Mouse (Mus musculus) heart, embryonic 12.5 days (tissue): ENCODE data around the gene Aldh3a1. TPM values are rescaled to one million over a fixed set of nuclear protein-coding genes. Genes with fewer than 3 reads are reported as not detected.
"Not testable (repeated sequence)": the region's sequence is repeated elsewhere in the genome, so short reads cannot be mapped to it uniquely, and the experiment has no call there.

Experiments used
- ATAC-seq: fragments of 200-750 bp; cut with Nextera tagmentation; 2 replicates; pipeline ENCODE4 v1.8.0; 2017; ENCODE audit warnings: moderate TSS enrichment, moderate library complexity; ENCODE audit not compliant: insufficient number of reproducible peaks, low FRiP score
- H3K27ac ChIP-seq: fragments of 300-500 bp; sonication (generic); 2 replicates; pipeline ENCODE4 v1.5.1; 2016; ENCODE audit warnings: mild to moderate bottlenecking, moderate library complexity; ENCODE audit not compliant: poor library complexity, severe bottlenecking
- H3K27me3 ChIP-seq: fragments of 300-500 bp; sonication (generic); replicated peaks from 2 replicates; pipeline ENCODE4 v1.6.1; 2016; ENCODE audit warnings: mild to moderate bottlenecking, moderate library complexity
- H3K36me3 ChIP-seq: fragments of 300-500 bp; sonication (generic); 2 replicates; pipeline ENCODE4 v1.6.1; 2016; ENCODE audit warnings: mild to moderate bottlenecking, moderate library complexity
- H3K4me1 ChIP-seq: fragments of 300-500 bp; sonication (generic); replicated peaks from 2 replicates; pipeline ENCODE4 v1.6.1; 2016; ENCODE audit warnings: mild to moderate bottlenecking
- H3K4me2 ChIP-seq: fragments of 300-500 bp; sonication (generic); 2 replicates; pipeline ENCODE4 v1.6.1; 2016; ENCODE audit warnings: mild to moderate bottlenecking, moderate library complexity
- H3K4me3 ChIP-seq: fragments of 300-500 bp; sonication (generic); 2 replicates; pipeline ENCODE4 v1.5.1; 2016; ENCODE audit warnings: mild to moderate bottlenecking
- H3K9ac ChIP-seq: fragments of 300-500 bp; sonication (generic); 2 replicates; pipeline ENCODE4 v1.6.1; 2016; ENCODE audit warnings: mild to moderate bottlenecking, moderate library complexity
- H3K9me3 ChIP-seq: fragments of 300-500 bp; sonication (generic); replicated peaks from 2 replicates; pipeline ENCODE4 v1.6.1; 2016; ENCODE audit warnings: mild to moderate bottlenecking, moderate library complexity
- WGBS: fragments of 180-500 bp; shearing (Covaris S2); methylation state at CpG from one replicate; pipeline ENCODE4 v1.1.7; 2016; 5-methylcytosine and 5-hydroxymethylcytosine counted together
- polyA plus RNA-seq: library from polyadenylated mRNA; unstranded; fragments of >200 nt; fragmentation: Nextera tagmentation; extraction: Ambion mirVana; gene quantifications from 2 replicates; pipeline ENCODE4 v1.2.1, GENCODE M21; 2016

Aldh3a1 gene
- polyA plus RNA-seq, 1 experiment from 2014 or later = not detected

DNA sequence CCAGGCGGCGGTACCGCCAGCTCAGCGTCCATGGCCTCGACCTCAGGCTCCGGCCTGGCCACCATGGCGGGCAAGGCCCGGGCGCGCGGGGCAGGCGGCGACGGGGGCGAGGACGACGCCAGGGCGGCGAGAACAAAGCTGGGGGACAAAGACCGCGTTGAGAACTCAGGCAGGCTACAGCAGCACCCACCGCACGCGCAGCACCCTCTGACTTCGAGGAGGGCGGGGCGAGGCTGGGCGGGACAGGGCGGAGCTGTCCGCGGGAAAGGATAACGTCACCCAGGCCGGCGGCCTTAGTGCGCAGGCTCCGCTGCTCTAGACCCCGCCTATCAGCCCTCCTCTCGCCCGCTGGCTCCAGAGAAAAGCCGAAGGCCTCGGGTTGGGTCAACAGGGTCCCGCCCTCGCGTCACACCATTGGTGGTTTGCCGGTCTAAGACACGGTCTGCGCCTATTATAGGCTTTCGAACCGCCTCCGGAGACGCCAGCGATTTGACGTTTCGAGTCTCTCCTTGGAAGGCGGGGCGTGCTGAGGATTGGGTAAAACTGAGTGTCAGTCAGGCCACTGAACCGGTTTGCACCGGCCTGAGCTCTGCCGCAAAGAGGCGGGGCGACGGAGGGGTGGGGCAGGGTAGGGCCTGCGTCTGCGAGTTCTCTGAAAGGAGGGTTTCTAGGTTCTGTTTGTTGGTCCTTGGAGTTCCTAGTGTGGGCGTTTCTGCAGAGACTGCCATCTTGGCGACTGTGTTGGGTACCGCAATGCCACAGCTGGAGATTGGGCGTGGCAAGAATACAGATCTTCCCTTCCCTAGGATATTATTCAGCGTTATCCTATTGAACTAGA, 32.3 kb upstream of the Aldh3a1 start, which contains the start of gene Usp22:
Usp22 (minus strand) TSS at position 235 of the 838 bp plus-strand sequence.
- H3K4me3 ChIP-seq = peak within 1 kb of the TSS; percentile 98
- peak; percentile 97 for ATAC-seq
- H3K4me1 ChIP-seq = peaks cover 24% of the 10 kb centered on the region
- H3K27me3 ChIP-seq = no peaks in the 10 kb centered on the region
- H3K4me2 ChIP-seq = peak within 1 kb of the TSS; percentile 87
- under 1% methylated on average over 65 of the region's 69 CpGs for WGBS
- H3K36me3 ChIP-seq = peaks cover 4% of the 10 kb centered on the region
- H3K27ac ChIP-seq = peak within 1 kb of the TSS; percentile 99
- H3K9ac ChIP-seq = peak within 1 kb of the TSS; percentile 99
- H3K9me3 ChIP-seq = no peaks in the 10 kb centered on the region

DNA sequence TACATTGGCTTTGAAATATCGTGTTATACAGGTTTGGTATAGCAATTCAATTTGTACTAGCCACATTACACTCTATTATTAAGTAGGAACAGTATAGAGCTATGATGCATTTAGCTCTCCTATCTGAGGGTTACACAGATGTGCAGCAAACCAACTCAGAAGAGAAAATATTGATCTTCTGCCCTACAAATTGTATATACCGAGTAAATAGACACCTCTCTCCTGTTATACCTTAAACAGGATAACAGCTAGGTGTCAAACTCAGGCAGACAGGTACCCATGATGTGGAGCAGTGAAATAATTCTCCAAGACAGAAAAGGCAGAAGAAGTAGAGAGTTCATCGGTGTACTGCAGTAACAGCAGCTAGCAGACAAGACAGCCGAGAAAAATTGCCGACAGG, 31.6 kb upstream of the Aldh3a1 start:
- 72% methylated on average over 5 of the region's 5 CpGs for whole genome bisulfite sequencing
- Histone ChIP-seq H3K4me2 (no peak overlapping the region), H3K4me3 (no peak overlapping the region), H3K4me1 (peaks cover 17% of the 10 kb centered on the region), H3K27ac (no peak overlapping the region), H3K36me3 (peaks cover 4% of the 10 kb centered on the region), H3K27me3 (no peaks in the 10 kb centered on the region), H3K9ac (no peak overlapping the region), H3K9me3 (no peaks in the 10 kb centered on the region)
- ATAC-seq = no peak

DNA sequence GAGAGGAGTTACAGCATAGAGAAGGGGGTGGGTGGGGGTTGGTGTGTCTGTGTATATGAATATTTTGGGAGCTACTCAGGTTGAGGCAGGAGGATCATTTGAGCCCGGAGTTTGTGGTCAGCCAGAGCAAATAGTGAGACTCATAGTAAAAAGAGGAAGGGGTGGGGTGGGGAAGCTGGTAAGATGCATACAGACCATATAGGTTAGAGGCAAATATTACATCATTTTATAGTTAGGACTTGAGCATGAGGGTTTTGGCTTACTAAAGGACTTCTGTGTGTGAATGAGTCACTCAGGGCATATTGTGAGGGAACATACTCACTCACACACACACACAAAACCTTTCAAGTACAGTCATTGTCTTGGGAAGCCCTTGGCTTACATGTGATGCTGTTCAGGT, 31.0 kb upstream of the Aldh3a1 start:
- Histone ChIP-seq H3K9me3 (no peaks in the 10 kb centered on the region), H3K27me3 (no peaks in the 10 kb centered on the region), H3K27ac (no peak overlapping the region), H3K36me3 (peaks cover 4% of the 10 kb centered on the region), H3K9ac (no peak overlapping the region), H3K4me2 (no peak overlapping the region), H3K4me3 (no peak overlapping the region), H3K4me1 (peaks cover 17% of the 10 kb centered on the region)
- no peak for ATAC-seq
- 94% methylated on average over 1 of the region's 1 CpGs for WGBS

DNA sequence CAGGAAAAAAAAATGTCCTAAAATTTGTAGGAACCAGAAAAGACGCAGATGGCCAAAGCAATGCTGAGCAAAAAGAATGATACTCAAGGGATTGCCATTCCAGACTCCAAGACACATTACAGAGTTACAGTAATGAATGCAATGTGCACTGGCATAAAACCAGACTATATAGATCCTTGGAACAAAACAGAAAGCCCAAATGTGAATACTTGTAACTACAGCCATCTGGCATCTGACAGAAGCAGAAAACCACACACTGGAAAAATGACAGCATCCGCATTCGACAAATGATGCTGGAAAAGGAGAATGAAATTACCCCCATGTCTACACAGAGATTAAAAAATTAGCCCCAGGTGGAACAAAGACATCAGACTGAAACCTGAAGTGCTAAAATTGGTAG, 27.0 kb upstream of the Aldh3a1 start:
- no peak overlapping the region for H3K9ac ChIP-seq
- peaks cover 2% of the 10 kb centered on the region; the same call in 1 of the 2 replicates for H3K9me3 ChIP-seq
- no peaks in the 10 kb centered on the region for H3K36me3 ChIP-seq
- no peaks in the 10 kb centered on the region for H3K4me1 ChIP-seq
- WGBS = 86% methylated on average over 3 of the region's 3 CpGs
- no peak for ATAC-seq
- no peaks in the 10 kb centered on the region for H3K27me3 ChIP-seq
- H3K4me2 ChIP-seq = no peak overlapping the region
- H3K27ac ChIP-seq = no peak overlapping the region
- no peak overlapping the region for H3K4me3 ChIP-seq

DNA sequence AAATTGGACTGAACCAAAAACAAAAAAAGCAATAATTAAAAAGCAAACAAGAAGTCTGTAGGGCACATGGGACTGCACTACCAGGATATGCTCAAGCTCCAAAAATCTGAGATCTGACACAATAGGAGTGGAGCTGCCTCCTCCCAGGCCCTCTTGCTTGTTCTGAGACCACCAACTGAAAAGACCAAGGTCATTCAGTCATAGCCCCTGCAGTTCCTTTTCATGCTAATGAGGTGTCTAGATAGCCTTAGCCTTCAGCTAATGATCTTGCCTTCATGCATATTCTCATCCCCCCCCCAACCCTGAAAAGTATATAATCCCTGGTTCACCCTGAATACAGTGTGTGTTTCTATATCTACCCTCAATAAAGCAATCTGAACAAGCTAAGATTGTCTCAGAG, 25.7 kb upstream of the Aldh3a1 start:
- no peak overlapping the region for H3K4me2 ChIP-seq
- no peak for ATAC-seq

DNA sequence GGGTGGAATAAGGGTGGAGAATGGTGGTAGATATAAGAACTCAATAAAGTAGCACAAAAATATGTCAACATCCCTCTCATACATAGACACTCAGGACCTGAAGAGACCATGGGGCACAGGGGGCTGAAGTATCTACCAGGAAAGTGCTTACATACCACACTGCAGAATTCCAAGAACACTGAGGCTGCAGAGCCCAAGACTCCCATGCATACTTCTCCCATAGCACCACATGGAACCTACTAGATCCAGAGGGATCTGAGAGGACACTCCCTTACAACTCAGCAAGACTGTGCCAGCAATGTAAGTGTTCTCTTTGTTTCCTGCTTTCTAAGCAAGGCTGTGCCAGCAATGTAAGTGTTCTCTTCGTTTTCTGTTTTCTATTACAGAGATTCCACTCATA, 23.5 kb upstream of the Aldh3a1 start:
- H3K36me3 ChIP-seq = no peaks in the 10 kb centered on the region
- no peak overlapping the region for H3K27ac ChIP-seq
- no peaks in the 10 kb centered on the region for H3K27me3 ChIP-seq
- no peaks in the 10 kb centered on the region for H3K4me1 ChIP-seq
- no peak for ATAC-seq
- no peak overlapping the region for H3K9ac ChIP-seq
- peaks cover 2% of the 10 kb centered on the region; the same call in 1 of the 2 replicates for H3K9me3 ChIP-seq
- H3K4me3 ChIP-seq = no peak overlapping the region
- 69% methylated on average over 1 of the region's 1 CpGs for WGBS
- no peak overlapping the region for H3K4me2 ChIP-seq

More for the DNA sequence above, 25.7 kb upstream of the Aldh3a1 start:
- Histone ChIP-seq H3K27ac (no peak overlapping the region), H3K9me3 (peaks cover 2% of the 10 kb centered on the region; the same call in 1 of the 2 replicates), H3K27me3 (no peaks in the 10 kb centered on the region), H3K36me3 (no peaks in the 10 kb centered on the region), H3K4me1 (no peaks in the 10 kb centered on the region), H3K9ac (no peak overlapping the region), H3K4me3 (no peak overlapping the region)

DNA sequence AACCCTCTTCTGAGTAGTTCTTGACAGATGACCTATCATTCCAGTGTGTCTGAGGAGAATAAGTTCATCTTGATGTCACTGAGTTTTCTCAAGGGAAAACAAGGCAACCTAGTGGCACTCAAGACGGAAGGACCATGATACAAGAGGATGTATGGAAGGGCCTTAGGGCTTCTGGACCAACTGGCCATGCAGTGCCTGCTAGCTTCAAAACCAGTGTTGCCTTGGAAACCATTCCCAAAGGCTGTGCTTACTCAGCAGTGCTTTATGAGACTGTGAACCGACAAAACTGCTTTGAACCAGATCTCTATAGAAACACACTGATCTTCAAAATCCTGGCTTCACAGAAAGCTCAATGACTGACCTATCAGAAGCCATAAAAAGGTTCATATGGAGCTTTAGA, 16.6 kb upstream of the Aldh3a1 start:
- 70% methylated on average over 2 of the region's 2 CpGs for WGBS
- Histone ChIP-seq H3K9me3 (no peaks in the 10 kb centered on the region), H3K4me3 (no peak overlapping the region), H3K4me2 (no peak overlapping the region), H3K27ac (no peak overlapping the region), H3K27me3 (peaks cover 13% of the 10 kb centered on the region), H3K36me3 (no peaks in the 10 kb centered on the region), H3K4me1 (no peaks in the 10 kb centered on the region), H3K9ac (no peak overlapping the region)
- no peak for ATAC-seq

DNA sequence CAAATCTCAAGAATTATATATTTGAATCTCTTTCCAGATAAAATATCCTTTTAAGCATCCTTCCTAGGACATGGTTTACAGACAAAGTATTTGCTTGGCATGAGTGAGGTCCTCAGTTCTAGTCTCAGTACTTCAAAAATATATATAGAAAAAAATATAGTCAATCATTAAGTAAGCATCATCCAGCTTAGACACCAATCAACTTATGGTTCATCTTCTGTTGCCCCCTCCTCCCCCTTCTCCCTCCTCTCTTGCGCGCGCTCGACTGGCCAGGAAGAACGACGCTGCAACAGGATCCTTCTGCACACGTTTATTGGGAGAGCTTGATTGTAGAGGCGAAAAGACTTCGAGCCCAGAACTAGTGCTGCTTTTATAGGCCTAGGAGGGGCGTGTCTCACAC, 15.2 kb upstream of the Aldh3a1 start:
- H3K9me3 ChIP-seq, ATAC-seq, H3K27ac ChIP-seq, H3K36me3 ChIP-seq, H3K4me2 ChIP-seq, H3K4me3 ChIP-seq, H3K9ac ChIP-seq, H3K4me1 ChIP-seq: not testable (repeated sequence)
- WGBS = 93% methylated on average over 9 of the region's 10 CpGs
- H3K27me3 ChIP-seq = peaks cover 13% of the 10 kb centered on the region

DNA sequence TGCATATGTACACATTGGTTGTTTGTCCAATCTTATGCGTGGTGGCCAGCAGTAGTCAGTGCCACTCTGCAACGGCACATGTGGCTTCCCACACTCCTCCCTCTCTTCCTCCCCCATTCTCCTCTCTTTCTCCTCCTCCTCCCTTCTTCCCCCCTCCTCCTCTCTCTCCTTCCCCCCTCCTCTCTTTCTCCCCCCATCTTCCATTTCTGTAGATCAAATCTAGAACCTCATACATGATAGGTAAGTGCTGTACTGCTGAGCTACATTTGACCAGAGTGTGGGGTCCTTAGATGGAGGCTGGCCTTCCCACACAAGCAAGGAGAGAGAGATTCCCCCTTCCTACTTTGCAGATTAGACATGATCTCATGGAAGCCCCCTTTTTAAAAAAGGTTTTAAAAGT, 14.6 kb upstream of the Aldh3a1 start:
- no peak overlapping the region for H3K27ac ChIP-seq
- WGBS = 95% methylated on average over 2 of the region's 2 CpGs
- H3K4me1 ChIP-seq = no peaks in the 10 kb centered on the region
- no peak overlapping the region for H3K9ac ChIP-seq
- ATAC-seq = no peak
- H3K4me3 ChIP-seq = no peak overlapping the region
- no peak overlapping the region for H3K4me2 ChIP-seq
- peaks cover 13% of the 10 kb centered on the region for H3K27me3 ChIP-seq
- H3K9me3 ChIP-seq = no peaks in the 10 kb centered on the region
- H3K36me3 ChIP-seq = no peaks in the 10 kb centered on the region

DNA sequence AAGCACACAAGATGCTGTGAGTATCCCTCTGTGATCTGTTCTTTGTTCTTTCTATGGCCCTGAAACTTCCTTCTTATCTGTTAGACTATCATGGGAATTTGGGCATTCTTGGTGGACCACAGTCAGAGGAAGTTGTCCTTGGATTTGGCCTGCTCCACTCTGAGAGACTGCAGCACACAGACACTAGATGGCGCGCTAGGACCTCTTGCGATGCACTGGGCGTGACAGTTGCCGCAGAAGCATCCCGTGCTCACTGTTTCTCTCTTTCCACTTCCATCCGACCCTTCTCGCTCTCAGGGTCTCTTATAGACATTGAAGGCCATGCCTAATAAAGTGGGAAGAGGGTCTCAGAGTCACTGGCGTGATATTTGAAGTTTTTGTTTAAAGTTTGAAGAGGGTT, 13.9 kb upstream of the Aldh3a1 start:
- ATAC-seq = no peak
- H3K36me3 ChIP-seq = no peaks in the 10 kb centered on the region
- 7% methylated on average over 9 of the region's 9 CpGs for WGBS

DNA sequence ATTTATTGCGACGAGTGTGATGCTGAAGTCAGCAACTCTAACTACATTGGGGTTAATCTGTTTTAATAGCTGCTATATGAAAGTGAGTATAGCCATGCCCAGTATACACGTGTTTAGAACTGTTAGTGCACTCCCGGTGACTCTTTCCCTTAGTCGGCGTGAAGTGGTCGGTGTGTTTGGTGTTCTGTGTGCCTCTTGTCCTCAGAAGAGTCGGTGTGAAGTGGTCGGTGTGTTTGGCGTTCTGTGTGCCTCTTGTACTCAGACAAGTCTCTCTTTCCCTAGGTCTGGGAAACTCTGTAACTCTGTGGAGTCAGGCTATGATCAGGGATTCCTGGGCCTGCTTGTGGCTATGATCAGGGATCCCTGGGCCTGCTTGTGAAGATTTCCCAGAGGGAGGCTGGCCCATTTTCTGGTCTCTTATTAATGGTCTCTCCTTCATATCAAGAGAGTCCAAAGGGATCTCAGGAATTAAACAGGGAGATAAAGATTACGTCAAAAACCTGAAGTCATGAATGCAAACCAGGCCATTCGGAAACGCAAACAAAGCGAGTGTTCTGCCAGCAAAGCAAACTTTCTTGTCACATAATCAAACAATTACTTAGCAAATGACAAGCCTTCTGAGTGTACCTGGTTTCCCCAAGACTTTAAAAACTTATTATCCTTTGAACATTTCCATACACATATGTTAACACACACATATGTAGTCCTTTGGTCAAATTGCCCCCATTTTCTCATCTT, 10.6 kb upstream of the Aldh3a1 start:
- H3K27ac ChIP-seq = no peak overlapping the region
- H3K36me3 ChIP-seq = no peaks in the 10 kb centered on the region
- 79% methylated on average over 14 of the region's 14 CpGs for WGBS
- no peak overlapping the region for H3K4me3 ChIP-seq
- 0 out of 2 replicates have a peak, but pooled peaks cover 3% of the 10 kb centered on the region for H3K4me1 ChIP-seq
- no peak for ATAC-seq
- H3K9ac ChIP-seq = 0 out of 2 replicates have a peak overlapping the region, but pooled peaks have one; percentile 15
- H3K27me3 ChIP-seq = peaks cover 13% of the 10 kb centered on the region
- H3K4me2 ChIP-seq = no peak overlapping the region
- H3K9me3 ChIP-seq = no peaks in the 10 kb centered on the region

More for the DNA sequence above, 13.9 kb upstream of the Aldh3a1 start:
- H3K9ac ChIP-seq = no peak overlapping the region
- no peak overlapping the region for H3K4me2 ChIP-seq
- no peaks in the 10 kb centered on the region for H3K9me3 ChIP-seq
- H3K27ac ChIP-seq = no peak overlapping the region
- no peaks in the 10 kb centered on the region for H3K4me1 ChIP-seq
- H3K4me3 ChIP-seq = no peak overlapping the region
- H3K27me3 ChIP-seq = peaks cover 13% of the 10 kb centered on the region
